Mouse (Mus musculus) limb, embryonic 14.5 days (tissue): ENCODE results near the gene Mob4. TPM values are rescaled to one million over a fixed set of nuclear protein-coding genes. Genes with fewer than 3 reads are reported as not detected.

Source experiments
- ATAC-seq: fragments of 200-750 bp; cut with Nextera tagmentation; 2 replicates; pipeline ENCODE4 v1.8.0; 2017; ENCODE audit warnings: low read depth, moderate number of reproducible peaks, moderate TSS enrichment; ENCODE audit not compliant: low FRiP score
- DNase-seq: peaks from one replicate; pipeline ENCODE4 v3.0.0-alpha.2; 2015; ENCODE audit warnings: low spot score
- H3K27ac ChIP-seq: fragments of 300-500 bp; sonication (generic); replicated peaks from 2 replicates; pipeline ENCODE4 v1.5.1; 2014; ENCODE audit warnings: low read depth, mild to moderate bottlenecking, low read length, moderate library complexity, mixed read lengths
- H3K27me3 ChIP-seq: fragments of 300-500 bp; sonication (generic); 2 replicates; pipeline ENCODE4 v1.6.1; 2014; ENCODE audit warnings: low read length, mixed read lengths; ENCODE audit not compliant: control insufficient read depth, insufficient read depth
- H3K36me3 ChIP-seq: fragments of 300-500 bp; sonication (generic); 2 replicates; pipeline ENCODE4 v1.6.1; 2014; ENCODE audit warnings: mild to moderate bottlenecking, low read length, moderate library complexity, mixed read lengths; ENCODE audit not compliant: control insufficient read depth, insufficient read depth
- H3K4me1 ChIP-seq: fragments of 300-500 bp; sonication (generic); 2 replicates; pipeline ENCODE4 v1.6.1; 2014; ENCODE audit warnings: antibody characterized with exemption, low read length, mixed read lengths; ENCODE audit not compliant: control insufficient read depth, insufficient read depth
- H3K4me2 ChIP-seq: fragments of 300-500 bp; sonication (generic); replicated peaks from 2 replicates; pipeline ENCODE4 v1.6.1; 2014; ENCODE audit warnings: low read depth, mild to moderate bottlenecking, low read length, moderate library complexity; ENCODE audit not compliant: severe bottlenecking
- H3K4me3 ChIP-seq: fragments of 300-500 bp; sonication (generic); replicated peaks from 2 replicates; pipeline ENCODE4 v1.5.1; 2014; ENCODE audit warnings: low read length
- H3K9ac ChIP-seq: fragments of 300-500 bp; sonication (generic); 2 replicates; pipeline ENCODE4 v1.6.1; 2014; ENCODE audit warnings: mild to moderate bottlenecking, low read depth, low read length, moderate library complexity; ENCODE audit not compliant: severe bottlenecking
- H3K9me3 ChIP-seq: fragments of 300-500 bp; sonication (generic); 2 replicates; pipeline ENCODE4 v1.6.1; 2016; ENCODE audit warnings: low read length; ENCODE audit not compliant: control insufficient read depth
- POLR2A ChIP-seq: fragments of 200-500 bp; IDR thresholded peaks from 2 replicates; pipeline ENCODE4 v1.8.0; 2012; ENCODE audit warnings: inconsistent platforms, mild to moderate bottlenecking, moderate library complexity, borderline replicate concordance; ENCODE audit not compliant: insufficient read depth, insufficient read length; ENCODE audit errors: extremely low read depth
- WGBS: fragments of 180-500 bp; shearing (Covaris S2); extraction: QIAGEN DNeasy Blood & Tissue Kit; methylation state at CpG from one replicate; pipeline ENCODE4 v1.1.7; 2014; 5-methylcytosine and 5-hydroxymethylcytosine counted together
- polyA plus RNA-seq, 2 experiments: library from polyadenylated mRNA; depleted of rRNA in 1 of 2; stranded (reverse) in 1 of 2; unstranded in 1 of 2; fragments of >200 nt; fragmentation: Nextera tagmentation in 1 of 2; extraction: Ambion mirVana in 1 of 2; gene quantifications; 2 replicates each; pipeline versions ENCODE4 v1.2.1 to v1.2.3; 2012 to 2014

Mob4 gene
- polyA plus RNA-seq, 2 experiments = 43.4 to 120 TPM

- ATAC-seq = no peak
- Histone ChIP-seq H3K9me3 (peaks cover 8% of the 10 kb centered on the region; the same call in 1 of the 2 replicates), H3K27me3 (no peaks in the 10 kb centered on the region), H3K4me2 (no peak overlapping the region), H3K4me3 (no peak overlapping the region), H3K27ac (no peak overlapping the region), H3K36me3 (peaks cover 50% of the 10 kb centered on the region), H3K9ac (no peak overlapping the region), H3K4me1 (no peaks in the 10 kb centered on the region)
- DNase-seq = no peak
- TF ChIP-seq POLR2A = no peak
- 71% methylated on average over 22 of the region's 22 CpGs for WGBS
Observed at GRCm38 (mm10) chr1:55171361-55172325, 40.6 kb downstream of the Mob4 start.

DNA sequence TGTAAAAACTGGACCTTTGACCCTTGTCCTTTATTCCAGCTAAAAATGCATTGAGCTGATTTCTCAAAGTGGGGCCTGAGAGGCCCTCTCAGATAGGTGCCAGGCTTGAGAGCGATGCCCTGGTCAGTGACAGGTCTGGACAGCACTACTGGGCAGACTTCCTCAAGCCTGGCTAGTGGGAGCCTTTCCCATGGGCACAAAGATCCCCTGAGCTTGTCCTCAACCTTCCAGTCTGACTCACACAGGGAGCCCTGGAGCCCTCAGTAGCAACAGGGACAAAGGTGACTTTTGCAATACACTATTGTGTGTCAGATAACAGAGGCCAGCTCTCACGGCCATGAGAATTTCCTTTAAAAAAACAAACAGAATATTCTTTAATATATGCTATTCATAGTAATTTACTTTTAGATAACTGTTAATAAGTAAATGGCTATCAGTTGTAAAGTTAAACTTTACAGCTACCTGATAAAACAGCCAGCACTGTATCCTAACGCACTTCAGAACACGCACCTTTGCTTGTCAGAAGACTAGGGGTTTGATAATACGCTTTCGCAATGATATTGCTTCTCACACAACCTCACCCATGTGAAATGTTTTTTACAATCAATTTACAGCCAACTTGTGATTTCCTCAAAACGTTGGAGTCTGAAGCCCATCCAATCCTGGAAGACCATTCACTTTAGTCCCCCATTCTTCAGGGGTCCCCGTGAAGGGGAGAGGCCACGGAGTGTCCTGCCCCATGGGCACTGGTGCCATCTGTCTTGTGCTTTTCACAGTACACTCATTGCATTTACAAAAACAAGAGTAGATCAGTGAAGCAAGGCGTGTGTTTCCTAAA lies 42.9 kb downstream of the Mob4 start:
- DNase-seq (no peak), ATAC-seq (no peak)
- Histone ChIP-seq H3K9ac (no peak overlapping the region), H3K4me2 (no peak overlapping the region), H3K9me3 (peaks cover 5% of the 10 kb centered on the region; the same call in 1 of the 2 replicates), H3K4me3 (no peak overlapping the region), H3K36me3 (peaks cover 57% of the 10 kb centered on the region), H3K4me1 (no peaks in the 10 kb centered on the region), H3K27me3 (no peaks in the 10 kb centered on the region), H3K27ac (no peak overlapping the region)
- 90% methylated on average over 10 of the region's 10 CpGs for WGBS
- no peak for TF ChIP-seq POLR2A

- peaks cover 61% of the 10 kb centered on the region for H3K36me3 ChIP-seq
- 47% methylated on average over 3 of the region's 3 CpGs for WGBS
- H3K4me3 ChIP-seq = no peak overlapping the region
- DNase-seq (no peak), ATAC-seq (no peak)
- no peaks in the 10 kb centered on the region for H3K27me3 ChIP-seq
- TF ChIP-seq POLR2A = no peak
- H3K4me1 ChIP-seq = no peaks in the 10 kb centered on the region
- no peaks in the 10 kb centered on the region for H3K9me3 ChIP-seq
- H3K9ac ChIP-seq = no peak overlapping the region
- H3K4me2 ChIP-seq = no peak overlapping the region
- H3K27ac ChIP-seq = no peak overlapping the region
Observed at GRCm38 (mm10) chr1:55174558-55175034, 43.6 kb downstream of the Mob4 start.

- no peak overlapping the region for H3K27ac ChIP-seq
- no peak for DNase-seq
- 0 out of 2 replicates have a peak, but pooled peaks cover 9% of the 10 kb centered on the region for H3K9me3 ChIP-seq
- TF ChIP-seq POLR2A = no peak
- H3K27me3 ChIP-seq = no peaks in the 10 kb centered on the region
- no peak overlapping the region for H3K9ac ChIP-seq
- WGBS = 87% methylated on average over 5 of the region's 5 CpGs
- ATAC-seq = no peak
- no peak overlapping the region for H3K4me2 ChIP-seq
- no peak overlapping the region for H3K4me3 ChIP-seq
- H3K4me1 ChIP-seq = no peaks in the 10 kb centered on the region
- peaks cover 75% of the 10 kb centered on the region for H3K36me3 ChIP-seq
Observed at GRCm38 (mm10) chr1:55179917-55180566, 49.0 kb downstream of the Mob4 start.

GRCm38 (mm10) chr1:55182392-55182791 lies 51.4 kb downstream of the Mob4 start:
- WGBS = 68% methylated on average over 5 of the region's 5 CpGs
- H3K36me3 ChIP-seq = peaks cover 68% of the 10 kb centered on the region

More at GRCm38 (mm10) chr1:55182392-55182791, 51.4 kb downstream of the Mob4 start:
- DNase-seq = no peak
- Histone ChIP-seq H3K9ac (no peak overlapping the region), H3K4me1 (no peaks in the 10 kb centered on the region), H3K27me3 (no peaks in the 10 kb centered on the region), H3K4me3 (no peak overlapping the region), H3K27ac (no peak overlapping the region), H3K4me2 (no peak overlapping the region), H3K9me3 (0 out of 2 replicates have a peak, but pooled peaks cover 9% of the 10 kb centered on the region)
- no peak for ATAC-seq
- TF ChIP-seq POLR2A = no peak
